Mouse (Mus musculus) subcutaneous adipose tissue, adult 2 months (tissue): ENCODE measurements around the gene Fnbp4. TPM values are rescaled to one million over a fixed set of nuclear protein-coding genes. Genes with fewer than 3 reads are reported as not detected.

Experiments used
- polyA plus RNA-seq: library from polyadenylated mRNA; depleted of rRNA; stranded (reverse); fragments of >200 nt; gene quantifications from 2 replicates; pipeline ENCODE4 v1.2.3, GENCODE M21; 2012; ENCODE audit warnings: low replicate concordance; rRNA removed

The Fnbp4 gene
- polyA plus RNA-seq: 26.5 and 47.8 TPM in 2 replicates

GRCm38 (mm10) chr2:90745053-90745678 lies at the start of gene Fnbp4:
Fnbp4 (plus strand) TSS chr2:90745370.

GRCm38 (mm10) chr2:90782458-90782857 lies 37.3 kb downstream of the Fnbp4 start, which contains the start of gene Agbl2:
Agbl2 (plus strand) TSS chr2:90782727.

Other genes with a start within 250 kb of the Fnbp4 start
- gene Ptprj, start 164.7 kb upstream of the Fnbp4 start, polyA plus RNA-seq: 5.5 and 14.2 TPM in 2 replicates
- 8.4 and 12.9 TPM in 2 replicates for gene Nup160, start 68.2 kb upstream of the Fnbp4 start, polyA plus RNA-seq
- 0.43 and 0.99 TPM in 2 replicates for gene Agbl2, start 37.4 kb downstream of the Fnbp4 start, polyA plus RNA-seq
- gene Mtch2, start 101.8 kb downstream of the Fnbp4 start, polyA plus RNA-seq: 145 and 253 TPM in 2 replicates
- 0.75 and 7.3 TPM in 2 replicates for gene C1qtnf4, start 140.5 kb downstream of the Fnbp4 start, polyA plus RNA-seq
- gene Kbtbd4, start 159.4 kb downstream of the Fnbp4 start, polyA plus RNA-seq: 19.5 and 20.9 TPM in 2 replicates
- gene Ndufs3, start 159.5 kb downstream of the Fnbp4 start, polyA plus RNA-seq: 224 and 304 TPM in 2 replicates
- gene Celf1, start 195.0 kb downstream of the Fnbp4 start, polyA plus RNA-seq: 35.7 and 60.4 TPM in 2 replicates